Mouse (Mus musculus) stomach, postnatal 0 days (tissue): ENCODE measurements around the gene Dock2.

Experiments
- CTCF ChIP-seq: IDR thresholded peaks from 2 replicates; pipeline ENCODE4 v1.5.1; 2016; ENCODE audit warnings: antibody characterized with exemption, low read depth, mild to moderate bottlenecking, moderate library complexity
- EP300 ChIP-seq: optimal IDR thresholded peaks from 2 replicates; pipeline ENCODE3; 2016; ENCODE audit warnings: antibody characterized with exemption

DNA sequence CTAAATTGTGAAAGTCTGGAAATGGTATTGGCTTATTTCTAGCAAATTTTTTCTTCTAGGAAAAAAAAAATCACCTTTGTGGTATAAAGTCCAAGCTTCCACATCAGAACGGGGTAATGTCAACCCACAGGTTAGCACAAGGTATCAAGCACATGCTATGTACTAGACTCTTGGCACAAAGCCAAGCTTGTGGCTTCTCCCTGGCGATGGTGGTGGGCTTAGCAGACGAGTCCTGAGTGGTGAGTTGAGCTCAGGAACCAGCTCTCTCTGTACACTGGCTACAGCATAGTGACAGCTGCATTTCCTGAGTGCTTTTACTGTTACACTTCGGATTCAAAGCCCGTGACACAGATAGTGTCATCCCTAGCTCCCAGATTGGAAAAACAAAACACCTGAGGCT, 472.0 kb downstream of the Dock2 start:
- TF ChIP-seq CTCF (no peak), EP300 (no peak)
